Mouse (Mus musculus): ENCODE results near the gene Bicd2. TPM values are rescaled to one million over a fixed set of nuclear protein-coding genes. Genes with fewer than 3 reads are reported as not detected.
A peak's percentile ranks its signal among the peaks of the same experiment; 100 is the strongest.

The Bicd2 gene
- polyA plus RNA-seq, 1 experiment = 19.4 TPM

DNA sequence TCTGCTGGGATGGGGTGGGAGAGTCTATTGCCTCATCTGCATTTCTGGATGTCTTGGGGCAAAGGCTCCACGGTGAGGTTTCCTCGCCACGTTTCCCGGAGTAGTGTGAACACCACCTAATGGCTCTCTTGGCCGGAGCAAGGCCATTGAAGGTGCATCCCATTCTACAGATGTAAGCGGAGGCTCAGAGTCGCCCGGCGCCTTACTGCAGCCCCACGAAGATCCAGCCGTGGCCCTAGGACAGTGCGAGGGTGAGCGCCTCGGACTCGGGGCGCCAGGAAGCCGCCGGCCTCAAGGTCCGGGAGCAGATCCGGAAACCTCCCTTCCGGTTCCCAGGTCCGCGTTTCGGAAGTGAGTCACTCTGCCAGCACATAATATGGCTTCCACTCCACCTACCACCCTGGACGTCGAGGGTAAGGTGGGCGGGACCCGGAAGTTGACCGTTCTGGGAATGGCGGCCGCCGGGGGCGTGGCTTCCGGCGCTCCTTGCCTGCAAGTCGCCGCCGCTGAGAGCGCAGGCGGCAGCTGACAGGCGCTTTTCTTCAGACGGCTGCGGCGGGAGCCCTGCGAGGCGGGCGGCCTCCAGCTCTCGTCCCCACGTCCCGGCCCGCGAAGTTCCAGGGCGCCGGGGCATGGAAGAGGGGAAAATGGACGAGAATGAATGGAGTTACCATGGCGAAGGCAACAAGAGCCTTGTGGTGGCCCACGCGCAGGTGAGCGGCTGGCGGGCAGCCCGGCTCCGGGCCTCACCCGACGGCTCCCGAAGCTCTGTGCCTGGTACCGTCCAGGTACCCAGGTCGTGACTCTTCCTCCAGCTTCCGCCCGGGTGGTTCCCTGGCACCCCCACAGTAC lies 79.6 kb downstream of the Bicd2 start, which contains the start of gene Ippk:
Gene Ippk, plus strand, starts transcription at position 496 of the 852 bp plus-strand sequence.
- TF ChIP-seq POLR2A (IDR thresholded peaks at IDR 0.05; ENCODE audit: low read depth, low read length) (peak; percentile 78), CTCF (IDR thresholded peaks at IDR 0.05; ENCODE audit: extremely low read depth, insufficient read depth, insufficient read length, insufficient replicate concordance) (no peak)
- Histone ChIP-seq H3K4me3 (ENCODE audit: extremely low read depth, insufficient read depth, insufficient read length) (peak within 1 kb of the TSS; percentile 86), H3K4me1 (ENCODE audit: control insufficient read depth, insufficient read depth, insufficient read length) (peaks cover 8% of the 10 kb centered on the region; the same call in 1 of the 2 replicates), H3K27me3 (ENCODE audit: control insufficient read depth, insufficient read depth, low read length) (no peaks in the 10 kb centered on the region), H3K36me3 (ENCODE audit: control insufficient read depth, insufficient read depth, low read length) (no peaks in the 10 kb centered on the region), H3K27ac (ENCODE audit: insufficient read depth, low read length) (peak within 1 kb of the TSS; percentile 73)
- peak; percentile 91 to 97 for DNase-seq (ENCODE audit: low read depth in 1 of 2, low spot score in 2 of 2)
- WGBS = under 1% methylated on average over 69 of the region's 69 CpGs

DNA sequence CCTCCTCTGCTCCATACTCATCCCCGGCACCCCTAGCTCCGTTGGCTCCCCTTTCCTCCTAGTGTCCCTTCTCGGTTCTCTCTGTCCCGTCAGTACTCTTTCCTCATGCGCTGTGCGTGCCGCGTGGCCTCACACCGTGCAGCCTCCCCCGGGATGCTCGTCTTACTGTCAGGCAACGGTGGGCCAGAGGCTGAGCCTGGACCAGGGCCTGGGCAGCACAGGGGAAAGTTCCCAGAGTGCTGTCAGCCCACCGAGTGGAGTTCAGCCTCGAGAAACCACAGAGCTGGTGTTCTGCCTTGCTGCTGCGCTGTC lies 80.2 kb downstream of the Bicd2 start:
- Histone ChIP-seq H3K36me3 (ENCODE audit: control insufficient read depth, insufficient read depth, low read length) (no peaks in the 10 kb centered on the region), H3K4me3 (ENCODE audit: extremely low read depth, insufficient read depth, insufficient read length) (peak overlapping the region; percentile 86), H3K4me1 (ENCODE audit: control insufficient read depth, insufficient read depth, insufficient read length) (peaks cover 8% of the 10 kb centered on the region; the same call in 1 of the 2 replicates), H3K27ac (ENCODE audit: insufficient read depth, low read length) (no peak overlapping the region), H3K27me3 (ENCODE audit: control insufficient read depth, insufficient read depth, low read length) (no peaks in the 10 kb centered on the region)
- under 1% methylated on average over 15 of the region's 15 CpGs for WGBS
- no peak for DNase-seq (ENCODE audit: low read depth in 1 of 2, low spot score in 2 of 2)
- TF ChIP-seq CTCF (IDR thresholded peaks at IDR 0.05; ENCODE audit: extremely low read depth, insufficient read depth, insufficient read length, insufficient replicate concordance) (no peak), POLR2A (IDR thresholded peaks at IDR 0.05; ENCODE audit: low read depth, low read length) (no peak)

DNA sequence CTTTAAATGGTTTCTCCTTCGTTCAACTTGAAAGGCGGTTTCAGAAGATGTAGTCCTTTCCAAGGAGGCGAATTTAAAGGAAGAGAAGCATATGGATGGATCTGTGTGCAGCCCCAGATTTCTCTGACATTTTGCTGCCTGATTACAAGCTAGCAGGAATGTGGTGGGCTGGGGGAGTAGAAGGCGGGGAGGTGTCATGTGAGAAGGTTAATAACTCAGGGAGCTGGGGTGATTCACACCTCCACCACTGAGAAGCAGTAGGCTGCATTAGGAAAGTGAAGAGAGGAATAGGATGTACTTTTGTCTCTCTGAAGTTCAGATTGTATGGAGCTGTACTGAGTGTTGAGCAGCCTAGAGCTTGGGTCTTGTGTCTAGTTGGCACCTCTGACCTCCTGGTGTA lies 80.6 kb downstream of the Bicd2 start:
- H3K36me3 ChIP-seq (ENCODE audit: control insufficient read depth, insufficient read depth, low read length) = no peaks in the 10 kb centered on the region
- H3K4me1 ChIP-seq (ENCODE audit: control insufficient read depth, insufficient read depth, insufficient read length) = peaks cover 8% of the 10 kb centered on the region; the same call in 1 of the 2 replicates
- WGBS = 35% methylated on average over 4 of the region's 4 CpGs
- DNase-seq (ENCODE audit: low read depth in 1 of 2, low spot score in 2 of 2) = no peak
- TF ChIP-seq CTCF (IDR thresholded peaks at IDR 0.05; ENCODE audit: extremely low read depth, insufficient read depth, insufficient read length, insufficient replicate concordance) (no peak), POLR2A (IDR thresholded peaks at IDR 0.05; ENCODE audit: low read depth, low read length) (no peak)
- H3K27ac ChIP-seq (ENCODE audit: insufficient read depth, low read length) = no peak overlapping the region
- H3K4me3 ChIP-seq (ENCODE audit: extremely low read depth, insufficient read depth, insufficient read length) = peak overlapping the region; percentile 86
- H3K27me3 ChIP-seq (ENCODE audit: control insufficient read depth, insufficient read depth, low read length) = no peaks in the 10 kb centered on the region

DNA sequence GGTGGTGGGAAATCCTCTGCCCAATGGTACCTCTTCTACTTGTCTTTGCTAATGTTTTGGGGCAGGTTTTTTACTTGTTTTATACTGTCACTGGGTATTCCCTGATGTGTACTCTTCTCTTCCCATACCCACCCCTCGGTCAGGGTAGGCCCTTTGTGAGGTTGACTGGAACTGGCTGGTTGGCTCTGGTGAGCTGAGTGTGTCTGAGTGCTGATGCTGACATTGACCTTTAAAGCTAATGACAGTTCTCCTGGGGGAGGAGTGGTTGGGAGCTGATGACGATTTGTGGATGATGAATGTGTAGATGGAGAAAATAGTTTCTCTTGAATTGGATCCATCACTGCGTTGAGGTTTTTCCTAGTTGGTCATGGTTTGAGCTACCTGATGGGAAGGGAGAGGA lies 85.4 kb downstream of the Bicd2 start:
- DNase-seq (ENCODE audit: low read depth in 1 of 2, low spot score in 2 of 2) = no peak
- Histone ChIP-seq H3K27me3 (ENCODE audit: control insufficient read depth, insufficient read depth, low read length) (no peaks in the 10 kb centered on the region), H3K4me3 (ENCODE audit: extremely low read depth, insufficient read depth, insufficient read length) (no peak overlapping the region), H3K36me3 (ENCODE audit: control insufficient read depth, insufficient read depth, low read length) (no peaks in the 10 kb centered on the region), H3K27ac (ENCODE audit: insufficient read depth, low read length) (no peak overlapping the region), H3K4me1 (ENCODE audit: control insufficient read depth, insufficient read depth, insufficient read length) (peaks cover 11% of the 10 kb centered on the region)
- TF ChIP-seq CTCF (IDR thresholded peaks at IDR 0.05; ENCODE audit: extremely low read depth, insufficient read depth, insufficient read length, insufficient replicate concordance) (no peak), POLR2A (IDR thresholded peaks at IDR 0.05; ENCODE audit: low read depth, low read length) (no peak)
- 93% methylated on average over 3 of the region's 3 CpGs for WGBS

- H3K4me3 ChIP-seq (ENCODE audit: extremely low read depth, insufficient read depth, insufficient read length) = no peak overlapping the region
- DNase-seq (ENCODE audit: low read depth in 1 of 2, low spot score in 2 of 2) = no peak
- H3K4me1 ChIP-seq (ENCODE audit: control insufficient read depth, insufficient read depth, insufficient read length) = peaks cover 6% of the 10 kb centered on the region
- no peaks in the 10 kb centered on the region; the same call in 1 of the 2 replicates for H3K36me3 ChIP-seq (ENCODE audit: control insufficient read depth, insufficient read depth, low read length)
- no peak for TF ChIP-seq CTCF (IDR thresholded peaks at IDR 0.05; ENCODE audit: extremely low read depth, insufficient read depth, insufficient read length, insufficient replicate concordance)
- TF ChIP-seq POLR2A (IDR thresholded peaks at IDR 0.05; ENCODE audit: low read depth, low read length) = no peak
- H3K27ac ChIP-seq (ENCODE audit: insufficient read depth, low read length) = no peak overlapping the region
- 77% methylated on average over 1 of the region's 1 CpGs for WGBS
- H3K27me3 ChIP-seq (ENCODE audit: control insufficient read depth, insufficient read depth, low read length) = no peaks in the 10 kb centered on the region
These were observed 86.8 kb downstream of the Bicd2 start for GRCm38 (mm10) chr13:49428042-49428675.

DNA sequence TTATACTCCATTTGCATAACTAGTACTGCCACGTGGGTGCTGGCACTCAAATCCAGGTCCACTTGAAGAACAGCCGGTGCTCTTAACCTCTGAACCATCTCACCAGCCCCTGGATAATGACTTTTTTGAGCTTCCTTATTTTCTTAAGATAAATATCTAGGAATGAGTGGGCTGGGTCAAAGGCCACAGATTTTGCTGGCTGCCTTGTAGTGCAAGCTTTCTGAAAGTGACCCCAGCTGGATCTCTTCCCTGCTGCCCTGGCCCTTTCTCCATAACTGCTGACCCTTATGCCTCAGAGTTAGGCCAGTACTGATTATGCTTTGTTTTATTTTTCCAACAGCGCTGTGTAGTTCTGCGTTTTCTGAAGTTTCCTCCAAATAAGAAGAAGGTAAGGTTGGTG lies 89.1 kb downstream of the Bicd2 start:
- no peak for TF ChIP-seq CTCF (IDR thresholded peaks at IDR 0.05; ENCODE audit: extremely low read depth, insufficient read depth, insufficient read length, insufficient replicate concordance)
- TF ChIP-seq POLR2A (IDR thresholded peaks at IDR 0.05; ENCODE audit: low read depth, low read length) = no peak
- WGBS = 84% methylated on average over 4 of the region's 4 CpGs
- Histone ChIP-seq H3K4me3 (ENCODE audit: extremely low read depth, insufficient read depth, insufficient read length) (no peak overlapping the region), H3K27me3 (ENCODE audit: control insufficient read depth, insufficient read depth, low read length) (no peaks in the 10 kb centered on the region), H3K27ac (ENCODE audit: insufficient read depth, low read length) (no peak overlapping the region), H3K36me3 (ENCODE audit: control insufficient read depth, insufficient read depth, low read length) (no peaks in the 10 kb centered on the region; the same call in 1 of the 2 replicates), H3K4me1 (ENCODE audit: control insufficient read depth, insufficient read depth, insufficient read length) (peaks cover 6% of the 10 kb centered on the region)
- DNase-seq (ENCODE audit: low read depth in 1 of 2, low spot score in 2 of 2) = no peak
